Mouse (Mus musculus): ENCODE results near the gene Celf2. TPM values are rescaled to one million over a fixed set of nuclear protein-coding genes. Genes with fewer than 3 reads are reported as not detected.

Gene Celf2
- polyA plus RNA-seq, 1 experiment from 2014 or later = 164 TPM

DNA sequence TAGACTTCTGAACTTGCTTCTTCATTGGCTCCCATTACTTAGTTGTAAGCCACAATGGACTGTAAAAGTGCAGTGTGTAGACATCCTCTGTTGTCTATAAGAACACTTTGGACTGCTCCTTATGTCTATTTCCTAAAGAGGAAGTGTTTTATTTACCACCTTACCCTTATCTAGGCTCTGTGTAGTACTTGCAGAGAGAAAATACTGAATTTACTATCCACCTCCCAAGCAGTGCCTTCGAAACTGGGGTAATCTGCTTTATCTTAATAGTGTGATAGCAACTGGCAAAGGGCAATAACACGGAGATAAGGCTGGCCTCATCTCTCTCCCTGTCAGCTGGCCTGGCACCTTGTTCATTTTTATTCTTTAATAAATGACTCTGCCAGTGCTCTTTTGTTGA lies 259.0 kb downstream of the Celf2 start:
- Histone ChIP-seq H3K4me1 (replicated peaks) (no peaks in the 10 kb centered on the region), H3K4me3 (no peak overlapping the region), H3K9me3 (no peaks in the 10 kb centered on the region), H3K27me3 (no peaks in the 10 kb centered on the region), H3K36me3 (no peaks in the 10 kb centered on the region), H3K4me2 (no peak overlapping the region), H3K27ac (replicated peaks) (no peak overlapping the region), H3K9ac (no peak overlapping the region)
- ATAC-seq (ENCODE audit: low FRiP score, low read depth) = no peak
- WGBS = 64% methylated on average over 2 of the region's 2 CpGs

DNA sequence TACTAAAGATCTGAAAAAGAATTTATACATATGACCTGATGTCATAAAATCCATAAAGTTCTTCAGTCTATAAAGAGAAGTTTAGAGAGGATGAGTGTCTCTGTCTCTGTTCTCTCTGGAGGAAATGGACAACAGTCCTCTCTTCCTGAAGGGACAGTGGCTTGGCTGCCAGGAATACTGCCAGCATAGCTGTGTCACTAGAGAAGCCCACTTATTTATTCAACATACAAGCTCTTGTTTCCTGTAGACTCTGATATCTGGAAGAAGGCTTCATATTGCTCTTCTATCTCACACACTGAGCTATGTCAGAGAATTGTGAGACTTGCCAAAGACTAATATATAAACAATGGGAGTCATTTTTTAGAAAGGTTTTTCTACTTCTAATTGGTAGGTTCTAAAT lies 260.4 kb downstream of the Celf2 start:
- no peak for ATAC-seq (ENCODE audit: low FRiP score, low read depth)
- H3K27ac ChIP-seq (replicated peaks) = no peak overlapping the region
- H3K9me3 ChIP-seq = no peaks in the 10 kb centered on the region
- no peak overlapping the region for H3K4me2 ChIP-seq
- no peak overlapping the region for H3K4me3 ChIP-seq
- no peaks in the 10 kb centered on the region for H3K36me3 ChIP-seq
- no peak overlapping the region for H3K9ac ChIP-seq
- H3K27me3 ChIP-seq = no peaks in the 10 kb centered on the region
- no peaks in the 10 kb centered on the region for H3K4me1 ChIP-seq (replicated peaks)

DNA sequence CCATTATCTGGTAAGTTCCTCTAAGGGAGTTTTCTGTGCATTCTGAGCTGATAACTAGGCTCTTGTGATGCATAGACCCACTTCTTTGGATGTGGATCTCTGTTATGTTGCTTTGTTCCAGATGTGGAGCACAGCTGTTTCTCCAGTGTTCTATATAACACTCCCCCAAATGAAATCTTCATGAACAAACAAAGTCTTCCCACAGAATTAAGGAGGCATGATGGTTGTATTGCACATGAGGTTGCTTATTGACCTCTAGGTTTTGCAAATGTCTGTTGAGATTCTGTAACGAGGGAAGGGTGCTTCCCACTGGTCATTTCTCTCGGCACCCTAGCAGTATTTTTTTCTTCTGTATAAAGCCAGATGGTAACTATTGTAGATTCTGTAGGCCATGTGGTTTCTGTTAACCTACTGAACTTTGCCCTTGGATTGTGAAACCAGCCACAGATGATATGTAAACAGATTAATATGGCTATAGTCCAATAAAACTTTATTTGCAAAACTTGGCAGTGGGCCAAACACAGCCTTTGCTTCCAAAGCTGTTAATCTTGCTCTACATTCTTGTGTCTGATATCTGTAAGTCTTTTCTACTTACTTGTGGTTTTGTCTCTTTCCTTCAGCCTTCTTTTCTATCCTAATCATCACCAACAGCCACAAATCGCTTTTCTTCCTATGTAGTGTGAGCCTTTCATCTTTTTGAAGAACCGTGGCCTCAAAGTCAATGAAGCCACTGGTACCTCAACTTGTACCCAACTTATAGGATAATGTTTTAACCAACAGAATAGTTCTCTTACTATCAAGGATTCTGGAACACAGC lies 263.2 kb downstream of the Celf2 start:
- Histone ChIP-seq H3K36me3 (no peaks in the 10 kb centered on the region), H3K9ac (no peak overlapping the region)
- WGBS = 77% methylated on average over 4 of the region's 4 CpGs

DNA sequence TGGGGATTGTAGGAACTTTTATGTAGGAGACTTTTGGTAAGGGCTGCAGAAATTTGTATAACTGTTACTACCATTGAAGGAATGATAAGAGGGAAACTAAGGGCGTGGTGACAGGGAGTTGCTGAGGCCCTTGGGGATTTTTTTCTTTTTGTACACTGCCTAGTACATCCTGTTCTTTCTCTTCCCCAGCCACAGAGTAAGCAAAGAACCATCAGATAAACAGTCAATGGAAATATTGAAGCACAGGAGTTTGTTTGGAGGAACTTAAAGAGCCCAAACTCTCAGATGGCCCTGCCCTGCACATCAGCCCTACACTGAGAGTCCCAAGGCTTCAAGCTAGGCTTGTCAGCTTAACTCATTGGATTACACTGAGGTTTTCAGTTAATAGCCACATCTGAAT lies 267.2 kb downstream of the Celf2 start:
- Histone ChIP-seq H3K36me3 (no peaks in the 10 kb centered on the region), H3K4me2 (no peak overlapping the region), H3K9me3 (no peaks in the 10 kb centered on the region), H3K27ac (replicated peaks) (no peak overlapping the region), H3K27me3 (no peaks in the 10 kb centered on the region), H3K9ac (no peak overlapping the region), H3K4me1 (replicated peaks) (0 out of 2 replicates have a peak, but pooled peaks cover 6% of the 10 kb centered on the region), H3K4me3 (no peak overlapping the region)
- WGBS = 69% methylated on average over 1 of the region's 1 CpGs
- no peak for ATAC-seq (ENCODE audit: low FRiP score, low read depth)

More for the DNA sequence above, 263.2 kb downstream of the Celf2 start:
- H3K9me3 ChIP-seq = no peaks in the 10 kb centered on the region
- H3K27me3 ChIP-seq = no peaks in the 10 kb centered on the region
- H3K4me3 ChIP-seq = no peak overlapping the region
- H3K4me1 ChIP-seq (replicated peaks) = 0 out of 2 replicates have a peak, but pooled peaks cover 6% of the 10 kb centered on the region
- ATAC-seq (ENCODE audit: low FRiP score, low read depth) = no peak
- no peak overlapping the region for H3K4me2 ChIP-seq
- no peak overlapping the region for H3K27ac ChIP-seq (replicated peaks)

DNA sequence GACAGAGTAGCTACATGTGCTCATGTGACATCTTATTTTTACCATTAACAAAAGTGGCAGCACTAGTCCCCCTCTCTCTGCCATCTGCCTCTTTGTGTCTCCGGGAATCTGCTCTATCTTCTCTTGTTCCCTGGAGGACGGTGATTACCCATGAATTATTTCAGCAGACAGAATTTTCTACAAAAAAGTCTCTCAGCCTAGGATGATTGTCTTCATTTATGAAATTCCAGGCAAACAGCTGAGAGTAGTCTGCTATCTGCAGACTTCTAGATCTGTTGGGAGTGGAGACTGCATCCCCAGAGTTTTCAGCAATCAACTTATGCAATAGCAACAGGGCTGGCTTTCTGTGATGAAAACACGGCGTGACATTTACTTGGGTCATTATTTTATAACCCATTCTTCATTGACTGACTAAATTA lies 267.8 kb downstream of the Celf2 start:
- H3K27ac ChIP-seq (replicated peaks) = no peak overlapping the region
- H3K4me1 ChIP-seq (replicated peaks) = 0 out of 2 replicates have a peak, but pooled peaks cover 6% of the 10 kb centered on the region
- H3K27me3 ChIP-seq = no peaks in the 10 kb centered on the region
- no peak overlapping the region for H3K9ac ChIP-seq
- H3K4me3 ChIP-seq = no peak overlapping the region
- no peak for ATAC-seq (ENCODE audit: low FRiP score, low read depth)
- WGBS = 31% methylated on average over 4 of the region's 4 CpGs
- H3K36me3 ChIP-seq = no peaks in the 10 kb centered on the region
- H3K9me3 ChIP-seq = no peaks in the 10 kb centered on the region
- no peak overlapping the region for H3K4me2 ChIP-seq

DNA sequence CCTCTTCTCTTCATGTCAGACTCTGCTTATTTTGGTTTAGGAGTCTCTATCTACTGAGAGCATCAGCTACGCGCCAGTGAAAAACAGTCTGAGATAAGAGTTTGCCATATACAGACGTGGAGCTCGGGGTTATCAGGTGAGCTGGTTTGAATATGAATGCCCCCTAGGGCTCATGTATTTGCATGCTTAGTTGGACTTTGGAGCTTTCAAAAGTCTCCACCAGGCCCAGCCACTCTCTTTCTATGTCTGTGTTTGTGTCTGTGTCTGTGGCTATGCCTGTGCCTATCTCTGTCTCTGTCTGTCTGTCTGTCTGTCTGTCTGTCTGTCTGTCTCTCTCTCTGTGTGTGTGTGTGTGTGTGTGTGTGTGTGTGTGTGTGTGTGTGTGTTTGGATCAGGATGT lies 272.1 kb downstream of the Celf2 start:
- ATAC-seq (ENCODE audit: low FRiP score, low read depth) = no peak
- H3K9me3 ChIP-seq = no peaks in the 10 kb centered on the region
- H3K27ac ChIP-seq (replicated peaks) = no peak overlapping the region
- no peak overlapping the region for H3K4me3 ChIP-seq
- H3K9ac ChIP-seq = no peak overlapping the region
- 0 out of 2 replicates have a peak, but pooled peaks cover 6% of the 10 kb centered on the region for H3K4me1 ChIP-seq (replicated peaks)
- no peaks in the 10 kb centered on the region for H3K36me3 ChIP-seq
- H3K27me3 ChIP-seq = no peaks in the 10 kb centered on the region
- 89% methylated on average over 4 of the region's 4 CpGs for WGBS
- H3K4me2 ChIP-seq = no peak overlapping the region

DNA sequence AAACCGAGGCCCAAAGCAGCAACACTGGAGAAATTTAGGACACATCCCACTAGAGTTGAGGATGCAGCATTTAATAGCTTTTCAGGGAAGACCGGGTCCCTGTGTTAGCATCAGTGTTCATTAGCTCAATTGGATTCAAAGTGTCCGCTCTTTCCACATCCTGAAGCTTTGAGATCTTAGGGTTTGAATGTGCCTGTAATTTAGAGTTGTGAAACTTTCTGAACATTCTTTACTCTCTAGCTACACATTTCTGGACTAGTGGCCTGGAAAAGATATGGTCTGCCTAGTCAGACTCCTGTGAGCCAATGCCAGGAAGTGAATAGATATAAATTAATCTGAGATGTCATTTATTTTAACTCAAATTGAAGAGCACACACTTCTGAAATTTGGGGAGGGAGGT lies 272.9 kb downstream of the Celf2 start:
- ATAC-seq (ENCODE audit: low FRiP score, low read depth) = no peak
- H3K9ac ChIP-seq = no peak overlapping the region
- 0 out of 2 replicates have a peak, but pooled peaks cover 3% of the 10 kb centered on the region for H3K4me1 ChIP-seq (replicated peaks)
- H3K4me2 ChIP-seq = no peak overlapping the region
- no peaks in the 10 kb centered on the region for H3K27me3 ChIP-seq
- H3K4me3 ChIP-seq = no peak overlapping the region
- 85% methylated on average over 3 of the region's 3 CpGs for WGBS
- H3K27ac ChIP-seq (replicated peaks) = no peak overlapping the region
- no peaks in the 10 kb centered on the region for H3K36me3 ChIP-seq
- no peaks in the 10 kb centered on the region for H3K9me3 ChIP-seq

DNA sequence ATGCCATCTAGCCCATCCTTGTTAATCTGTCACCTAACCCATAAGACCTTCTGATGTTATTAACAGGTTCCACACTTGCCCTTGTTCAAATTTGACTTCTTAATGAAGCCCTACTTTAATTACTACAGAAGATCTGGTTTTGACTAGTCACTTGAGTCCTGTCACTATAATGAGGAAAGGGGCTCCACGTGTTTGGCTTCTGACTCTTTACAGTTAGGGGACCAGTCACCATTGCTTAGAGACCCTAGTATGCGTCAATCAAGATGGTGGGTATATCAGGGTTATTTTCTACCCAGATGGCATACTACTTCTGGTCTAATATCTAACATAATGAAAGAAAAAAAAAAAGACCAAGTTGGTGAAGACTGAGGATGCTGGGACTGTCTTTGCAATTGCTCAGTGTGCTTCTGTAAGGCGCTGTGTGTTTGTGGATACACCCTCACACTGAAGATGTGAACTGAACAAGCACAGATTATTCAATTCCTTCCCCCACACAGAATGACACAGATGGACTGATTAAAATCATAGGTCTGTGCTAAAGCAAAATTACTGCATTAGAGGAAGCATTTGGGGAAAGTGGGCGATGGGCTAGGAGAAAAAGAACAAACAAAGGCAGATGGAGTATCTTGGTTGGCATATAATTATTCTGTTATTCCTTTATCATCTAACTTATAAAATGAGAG lies 274.2 kb downstream of the Celf2 start:
- WGBS = 87% methylated on average over 4 of the region's 4 CpGs
- no peaks in the 10 kb centered on the region for H3K27me3 ChIP-seq
- no peak overlapping the region for H3K4me3 ChIP-seq
- no peaks in the 10 kb centered on the region for H3K36me3 ChIP-seq
- no peak overlapping the region for H3K4me2 ChIP-seq
- no peaks in the 10 kb centered on the region for H3K4me1 ChIP-seq (replicated peaks)
- H3K9ac ChIP-seq = no peak overlapping the region
- ATAC-seq (ENCODE audit: low FRiP score, low read depth) = no peak
- no peak overlapping the region for H3K27ac ChIP-seq (replicated peaks)
- H3K9me3 ChIP-seq = no peaks in the 10 kb centered on the region

DNA sequence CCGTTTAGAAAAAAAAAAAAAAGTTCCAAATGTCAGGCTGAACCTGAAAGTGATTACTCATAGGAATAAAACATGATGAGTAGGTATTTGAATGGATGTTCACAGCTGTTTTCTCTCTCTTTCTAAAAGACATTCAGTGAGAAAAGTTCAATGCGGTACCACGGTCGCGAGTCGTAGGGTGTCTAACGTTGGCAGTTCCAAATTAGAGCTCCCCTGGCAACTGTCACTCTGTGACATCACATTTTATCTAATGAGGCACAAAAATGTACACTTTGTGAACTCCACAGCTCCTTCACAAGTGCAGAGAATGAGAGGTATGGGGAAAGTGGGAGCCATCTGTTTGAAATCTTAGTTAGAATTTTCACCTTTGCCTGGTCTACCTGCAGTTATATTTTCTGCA lies 274.8 kb downstream of the Celf2 start:
- ATAC-seq (ENCODE audit: low FRiP score, low read depth) = no peak
- Histone ChIP-seq H3K9ac (no peak overlapping the region), H3K27me3 (no peaks in the 10 kb centered on the region), H3K27ac (replicated peaks) (no peak overlapping the region), H3K4me1 (replicated peaks) (no peaks in the 10 kb centered on the region), H3K36me3 (no peaks in the 10 kb centered on the region), H3K4me3 (no peak overlapping the region), H3K9me3 (no peaks in the 10 kb centered on the region), H3K4me2 (no peak overlapping the region)
- 70% methylated on average over 7 of the region's 7 CpGs for WGBS

DNA sequence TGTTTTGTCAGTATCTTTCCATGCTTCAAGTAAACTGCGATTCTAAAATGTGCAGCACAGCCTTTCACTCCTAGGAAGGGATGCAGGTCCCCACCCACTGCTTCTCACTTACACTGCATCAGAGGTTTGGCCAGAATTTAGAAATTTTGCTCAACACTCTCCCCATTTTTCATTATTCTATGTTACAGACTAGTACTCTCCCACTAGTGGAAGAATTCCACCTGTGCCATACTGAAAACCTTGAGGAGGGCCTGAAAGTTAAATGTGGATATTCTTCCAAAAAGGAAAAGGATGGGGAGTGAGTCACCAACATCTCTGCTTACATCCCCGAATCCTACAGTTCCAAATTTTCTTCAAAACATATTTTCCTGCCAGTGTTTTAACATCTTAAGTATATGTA lies 276.0 kb downstream of the Celf2 start:
- no peaks in the 10 kb centered on the region for H3K9me3 ChIP-seq
- no peak overlapping the region for H3K4me2 ChIP-seq
- H3K4me1 ChIP-seq (replicated peaks) = no peaks in the 10 kb centered on the region
- H3K27ac ChIP-seq (replicated peaks) = no peak overlapping the region
- no peak for ATAC-seq (ENCODE audit: low FRiP score, low read depth)
- no peak overlapping the region for H3K9ac ChIP-seq
- H3K4me3 ChIP-seq = no peak overlapping the region
- no peaks in the 10 kb centered on the region for H3K27me3 ChIP-seq
- 90% methylated on average over 2 of the region's 2 CpGs for WGBS
- no peaks in the 10 kb centered on the region for H3K36me3 ChIP-seq

DNA sequence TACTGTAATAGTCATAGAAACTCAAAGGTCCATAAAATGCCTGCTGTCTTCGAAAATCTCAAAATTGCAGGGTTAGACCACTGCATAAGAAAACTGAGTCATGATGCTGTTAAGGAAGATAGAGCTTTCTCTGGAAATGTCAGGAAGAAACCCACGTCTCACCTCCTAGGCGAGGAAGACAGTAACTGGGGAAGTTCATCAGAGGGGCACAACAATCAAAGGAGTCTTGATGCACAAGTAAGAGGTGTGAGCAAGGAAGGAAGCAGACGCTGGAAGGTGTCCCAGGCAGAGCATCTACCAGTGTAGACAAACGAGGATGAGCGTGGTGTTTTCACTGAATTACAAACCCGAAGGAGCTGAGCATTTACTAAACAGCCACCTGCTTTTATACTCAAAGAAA lies 282.6 kb downstream of the Celf2 start:
- no peak overlapping the region for H3K9ac ChIP-seq
- H3K4me3 ChIP-seq = no peak overlapping the region
- H3K9me3 ChIP-seq = no peaks in the 10 kb centered on the region
- no peaks in the 10 kb centered on the region for H3K4me1 ChIP-seq (replicated peaks)
- no peak for ATAC-seq (ENCODE audit: low FRiP score, low read depth)
- no peaks in the 10 kb centered on the region for H3K27me3 ChIP-seq
- no peak overlapping the region for H3K27ac ChIP-seq (replicated peaks)
- WGBS = 90% methylated on average over 7 of the region's 7 CpGs
- H3K36me3 ChIP-seq = no peaks in the 10 kb centered on the region
- no peak overlapping the region for H3K4me2 ChIP-seq

DNA sequence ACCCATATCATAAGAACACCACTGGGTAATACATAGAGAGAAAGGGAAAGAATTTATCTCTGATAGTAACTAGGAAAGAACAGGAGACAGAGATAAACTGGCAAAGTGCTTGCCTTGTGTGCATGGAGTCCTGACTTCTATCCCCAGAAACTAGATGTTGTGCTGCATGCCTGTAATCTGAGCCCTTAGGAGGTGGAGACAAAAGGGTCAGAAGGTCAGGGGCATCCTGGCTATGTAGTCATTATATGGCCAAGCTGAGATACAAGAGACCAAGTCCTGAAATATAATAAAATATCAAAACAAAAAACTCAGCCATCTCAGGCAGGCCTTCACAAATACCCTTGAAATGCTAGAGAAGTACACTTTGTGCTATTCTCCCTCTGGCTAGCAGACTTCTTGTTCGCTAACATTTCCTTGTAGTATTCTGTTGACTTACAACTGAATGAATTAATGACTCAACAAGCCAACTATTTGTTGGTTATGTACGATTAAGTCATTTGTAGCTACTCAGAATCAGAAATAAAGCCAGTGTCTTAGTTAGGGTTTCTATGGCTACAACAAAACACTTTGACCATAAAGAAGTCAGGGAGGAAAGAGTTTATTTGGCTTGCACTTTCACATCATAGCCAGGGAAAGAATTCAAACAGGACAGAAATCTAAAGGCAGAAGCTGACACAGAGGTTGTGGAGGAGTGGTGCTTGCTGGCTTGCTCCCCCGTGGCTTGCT lies 284.9 kb downstream of the Celf2 start:
- ATAC-seq (ENCODE audit: low FRiP score, low read depth) = no peak
- WGBS = 64% methylated on average over 3 of the region's 3 CpGs
- Histone ChIP-seq H3K4me2 (no peak overlapping the region), H3K9me3 (no peaks in the 10 kb centered on the region), H3K4me3 (no peak overlapping the region), H3K27ac (replicated peaks) (no peak overlapping the region), H3K9ac (no peak overlapping the region), H3K36me3 (no peaks in the 10 kb centered on the region), H3K4me1 (replicated peaks) (no peaks in the 10 kb centered on the region), H3K27me3 (no peaks in the 10 kb centered on the region)
